Mouse (Mus musculus) left cerebral cortex, adult 8-10 months (tissue): ENCODE measurements around the gene Tmem160. TPM values are rescaled to one million over a fixed set of nuclear protein-coding genes. Genes with fewer than 3 reads are reported as not detected.
A peak's percentile ranks its signal among the peaks of the same experiment; 100 is the strongest.

Experiments
- DNase-seq, 2 experiments: peaks; one replicate each; pipeline ENCODE4 v3.0.0; 2022; ENCODE audit warnings: low spot score in 2 of 2
- total RNA-seq, 4 experiments: library from RNA; stranded (reverse); gene quantifications; 2 replicates each; pipeline ENCODE4 v1.2.4; 2022

Gene Tmem160
- total RNA-seq, 4 experiments from 2014 or later, result 53.3 to 81.3 (median 69.6) TPM

DNA sequence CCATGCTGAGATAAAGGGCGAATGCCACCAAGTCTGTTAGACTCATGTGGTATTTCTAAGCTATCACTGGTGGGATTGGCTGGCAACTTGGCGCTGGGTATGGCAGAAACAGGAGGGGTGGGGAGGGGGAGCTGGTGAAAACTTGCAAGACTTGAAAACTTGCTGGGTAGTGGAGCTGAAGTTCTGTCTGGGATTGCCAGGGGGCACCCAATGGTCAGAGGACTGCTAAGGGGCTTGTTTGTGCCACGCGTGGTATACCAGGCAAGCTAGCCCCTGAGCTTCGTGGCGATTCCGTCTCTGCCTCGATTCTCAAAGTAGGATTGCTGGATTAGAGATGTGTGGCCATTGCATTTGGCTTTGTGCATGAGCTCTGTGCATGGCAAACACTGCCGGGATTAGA lies 37.4 kb downstream of the Tmem160 start:
- DNase-seq, result no peak

DNA sequence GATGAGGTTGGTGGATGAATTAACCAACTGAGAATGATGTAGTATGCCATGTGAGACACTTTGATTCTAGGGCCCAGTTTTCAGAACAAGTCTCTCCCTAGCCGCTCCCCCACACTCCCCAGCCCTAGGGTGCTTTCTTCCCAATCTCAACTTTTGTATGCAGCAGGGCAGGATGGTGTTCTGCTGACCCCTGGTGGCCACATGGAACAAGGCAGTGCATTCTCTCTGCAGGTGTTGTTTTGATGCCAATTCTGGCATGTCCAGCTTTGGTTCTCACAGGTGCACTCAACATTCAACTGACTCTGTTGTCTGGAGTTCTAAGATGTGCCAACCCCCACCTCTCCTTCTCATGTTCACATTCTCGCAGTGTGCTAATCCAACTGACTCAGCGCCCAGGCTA lies 39.2 kb downstream of the Tmem160 start:
- DNase-seq, result peak in 1 of 2 experiments; percentile 35

DNA sequence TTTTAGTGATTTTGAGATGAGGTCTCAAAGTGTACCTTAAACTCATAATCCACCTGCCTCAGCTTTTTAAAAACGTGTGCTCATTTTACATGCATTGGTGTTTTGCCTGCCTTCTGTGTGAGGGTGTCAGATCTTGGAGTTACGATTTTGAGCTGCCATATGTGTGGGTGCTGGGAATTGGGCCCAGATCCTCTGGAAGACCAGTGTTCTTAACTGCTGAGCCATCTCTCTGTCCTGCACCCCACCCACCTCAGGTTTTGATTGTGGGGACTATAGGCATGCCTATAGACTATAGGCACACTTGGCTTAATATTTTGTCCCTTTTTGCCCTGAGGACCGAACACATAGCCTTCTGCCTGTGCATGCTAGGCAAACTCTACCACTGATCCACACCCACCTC lies 39.6 kb downstream of the Tmem160 start:
- DNase-seq, result peak in 1 of 2 experiments; percentile 45

DNA sequence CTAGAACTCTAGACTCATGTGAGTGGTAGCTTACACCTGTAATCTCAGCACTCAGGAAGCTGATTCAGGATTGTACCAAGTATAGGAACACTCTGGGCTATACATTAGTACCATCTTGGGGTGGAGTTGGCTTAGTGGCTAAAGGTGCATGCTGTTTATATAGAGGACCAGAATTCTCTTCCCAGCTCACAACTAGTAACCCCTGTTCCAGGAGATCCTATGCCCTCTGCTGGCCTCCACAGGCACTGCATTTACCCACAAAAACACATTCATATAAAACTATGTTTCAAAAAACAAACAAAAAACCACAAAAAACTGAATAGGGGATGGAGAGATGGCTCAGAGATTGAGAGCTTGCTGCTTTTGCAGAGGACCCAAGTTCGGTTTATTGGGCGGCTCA lies 40.8 kb downstream of the Tmem160 start:
- peak in 1 of 2 experiments; percentile 34 for DNase-seq

DNA sequence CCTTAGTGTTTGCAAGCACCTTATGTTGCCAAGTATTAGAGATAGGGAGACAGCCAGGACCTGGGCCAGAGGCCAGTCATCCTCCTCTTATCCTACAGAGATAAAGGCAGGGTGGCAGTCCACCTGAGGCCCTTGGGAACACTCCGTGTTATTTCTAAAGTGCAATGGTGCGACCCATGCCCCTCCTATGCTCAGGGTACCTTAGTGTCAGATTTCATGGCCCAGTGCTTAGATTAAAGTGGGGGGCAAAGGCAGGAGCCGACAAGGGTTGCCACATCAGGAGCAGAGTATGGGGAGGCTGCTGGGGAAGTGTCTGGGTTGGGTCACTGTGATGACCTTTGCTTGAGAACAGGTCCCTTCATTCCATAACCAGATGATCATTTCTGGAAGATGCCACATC lies 43.7 kb downstream of the Tmem160 start:
- no peak for DNase-seq

DNA sequence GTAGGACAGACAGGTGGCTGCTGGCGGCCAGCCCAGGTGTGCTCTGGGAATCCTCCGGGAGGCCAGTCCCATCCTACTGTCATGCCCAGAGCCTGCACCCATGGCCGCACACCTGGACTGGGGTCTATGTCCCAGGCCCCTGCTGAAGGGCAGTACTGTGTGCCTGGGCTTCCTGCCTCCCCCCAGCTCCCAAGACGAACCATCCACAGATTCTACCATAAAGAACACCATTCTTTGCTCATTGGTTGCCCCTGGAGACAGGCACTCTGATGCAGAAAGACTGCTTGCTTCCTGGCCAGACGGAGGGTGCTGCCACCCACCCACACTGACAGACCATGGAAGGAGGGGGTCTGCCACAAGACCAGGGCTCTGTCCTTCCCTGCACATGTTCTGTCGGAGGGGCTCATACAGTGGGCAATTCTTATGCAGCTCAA lies 47.1 kb downstream of the Tmem160 start:
- no peak for DNase-seq

DNA sequence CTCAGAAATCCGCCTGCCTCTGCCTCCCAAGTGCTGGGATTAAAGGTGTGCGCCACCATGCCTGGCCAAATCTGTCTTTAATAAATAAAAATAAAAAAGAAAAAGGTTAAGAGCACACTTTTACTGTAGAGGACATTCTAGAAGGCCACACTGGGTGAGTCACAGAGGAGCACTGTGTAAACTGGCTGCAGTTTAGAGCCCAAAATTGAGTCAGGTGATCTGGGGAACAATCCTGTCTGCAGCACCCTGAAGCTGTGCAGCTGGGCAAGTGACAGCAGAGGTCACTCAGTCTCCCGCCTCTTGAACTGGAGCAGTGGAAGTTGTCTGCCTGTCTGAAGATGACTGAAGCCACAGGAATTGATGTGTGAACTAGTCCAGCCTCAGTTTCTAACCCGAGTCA lies 49.0 kb downstream of the Tmem160 start:
- DNase-seq, result no peak

DNA sequence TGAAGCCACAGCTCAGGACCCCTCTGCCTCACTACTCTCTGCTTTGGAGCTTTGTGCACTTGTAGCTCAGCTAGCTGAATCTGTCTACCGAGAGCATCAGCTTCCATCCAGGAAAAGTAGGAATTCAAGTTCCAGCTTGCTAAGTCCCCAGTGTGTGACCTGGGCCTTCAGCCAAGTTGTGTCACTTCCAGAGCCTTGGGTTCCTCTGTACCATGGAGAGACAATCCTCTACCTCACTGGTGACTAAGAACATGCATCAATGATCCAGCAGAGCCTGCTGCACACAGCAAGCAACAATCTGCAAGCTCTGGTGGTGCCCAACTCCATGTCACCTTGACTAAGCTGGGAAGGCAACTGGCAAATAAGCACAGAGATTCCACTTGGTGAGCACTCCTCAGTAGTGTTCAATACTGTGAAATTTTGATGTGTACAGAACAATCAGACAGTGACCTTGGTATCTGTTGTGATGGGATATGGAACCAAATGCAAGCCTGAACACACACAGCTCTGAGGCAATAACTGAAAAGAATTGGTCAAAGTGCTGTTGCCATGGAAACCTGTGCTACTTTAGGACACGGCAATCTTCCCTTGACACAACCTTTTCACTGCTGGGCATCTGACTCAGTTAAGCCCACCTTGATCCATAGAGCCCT lies 52.1 kb downstream of the Tmem160 start:
- DNase-seq, result no peak

Other genes starting within 250 kb of the Tmem160 start
- 10 to 100 TPM; 12.4 to 14.5 (median 13.4) TPM for gene Dhx34, start 230.7 kb upstream of the Tmem160 start, total RNA-seq
- gene C5ar2, start 208.6 kb upstream of the Tmem160 start, total RNA-seq, result under 1 TPM; 0.30 to 0.67 (median 0.58) TPM
- gene C5ar1, start 193.2 kb upstream of the Tmem160 start, total RNA-seq, result 1 to 10 TPM in 2 of 4 experiments, under 1 TPM in 2; 0.46 to 3.4 (median 1.7) TPM
- 10 to 100 TPM; 34.6 to 36.9 (median 36.6) TPM for gene Inafm1, start 179.2 kb upstream of the Tmem160 start, total RNA-seq
- 100 to 1,000 TPM in 1 of 4 experiments, 10 to 100 TPM in 3; 80.6 to 105 (median 83.6) TPM for gene Ccdc9, start 166.0 kb upstream of the Tmem160 start, total RNA-seq
- gene Bbc3, start 144.4 kb upstream of the Tmem160 start, total RNA-seq, result 10 to 100 TPM in 3 of 4 experiments, 1 to 10 TPM in 1; 9.2 to 15.8 (median 12.0) TPM
- gene Sae1, start 65.0 kb upstream of the Tmem160 start, total RNA-seq, result 100 to 1,000 TPM in 3 of 4 experiments, 10 to 100 TPM in 1; 92.2 to 108 (median 105) TPM
- 10 to 100 TPM; 48.3 to 56.6 (median 52.4) TPM for gene Zc3h4, start 51.9 kb upstream of the Tmem160 start, total RNA-seq
- 10 to 100 TPM in 2 of 4 experiments, 1 to 10 TPM in 2; 8.8 to 10.4 (median 9.9) TPM for gene Npas1, start 24.9 kb downstream of the Tmem160 start, total RNA-seq
- 100 to 1,000 TPM; 121 to 138 (median 127) TPM for gene Arhgap35, start 162.2 kb downstream of the Tmem160 start, total RNA-seq
- not detected for gene Ceacam15, start 222.9 kb downstream of the Tmem160 start, total RNA-seq